Mouse (Mus musculus): ENCODE measurements around the gene Pcyt2. TPM values are rescaled to one million over a fixed set of nuclear protein-coding genes. Genes with fewer than 3 reads are reported as not detected.

Pcyt2 gene
- total and polyA plus RNA-seq, 3 experiments, result 51.8 to 111 (median 55.6) TPM

GRCm38 (mm10) chr11:120578694-120579243 lies 39.0 kb downstream of the Pcyt2 start:
- H3K9ac ChIP-seq (ENCODE audit: low read depth, low read length), result no peak overlapping the region

GRCm38 (mm10) chr11:120578024-120578693 lies 39.6 kb downstream of the Pcyt2 start:
- peak in 1 of 2 experiments; percentile 33 for DNase-seq
- Histone ChIP-seq H3K9ac (ENCODE audit: low read depth, low read length) (no peak overlapping the region), H3K79me2 (replicated peaks; ENCODE audit: control insufficient read depth, insufficient read depth, low read length) (peaks cover 5% of the 10 kb centered on the region), H3K4me1 (ENCODE audit: control insufficient read depth, insufficient read depth, low read length) (peaks cover 8% of the 10 kb centered on the region), H3K4me3 (no peak overlapping the region), H3K27ac (no peak overlapping the region), H3K36me3 (ENCODE audit: control insufficient read depth, insufficient read depth, low read length) (peaks cover 6% of the 10 kb centered on the region), H3K27me3 (ENCODE audit: control insufficient read depth, insufficient read depth, low read length) (no peaks in the 10 kb centered on the region)
- 75% methylated on average over 10 of the region's 10 CpGs for WGBS
- no peak for TF ChIP-seq EP300 (IDR thresholded peaks at IDR 0.05; ENCODE audit: insufficient read depth, low read depth, low read length)
- TF ChIP-seq CTCF (IDR thresholded peaks at IDR 0.05), result no peak
- TF ChIP-seq POLR2A (IDR thresholded peaks at IDR 0.05; ENCODE audit: insufficient read depth, low read depth, low read length), result no peak
- intact Hi-C loops (cut with DNase I), result loop anchor here (2.0 kb wide), 1 partner anchor 63 kb away; no protein-coding TSS in a partner anchor

More at GRCm38 (mm10) chr11:120578694-120579243, 39.0 kb downstream of the Pcyt2 start:
- TF ChIP-seq EP300 (IDR thresholded peaks at IDR 0.05; ENCODE audit: insufficient read depth, low read depth, low read length), result no peak
- TF ChIP-seq CTCF (IDR thresholded peaks at IDR 0.05), result no peak
- TF ChIP-seq POLR2A (IDR thresholded peaks at IDR 0.05; ENCODE audit: insufficient read depth, low read depth, low read length), result 0 out of 2 replicates have a peak, but pooled peaks have one; percentile 15
- no peak overlapping the region for H3K27ac ChIP-seq
- peaks cover 6% of the 10 kb centered on the region for H3K36me3 ChIP-seq (ENCODE audit: control insufficient read depth, insufficient read depth, low read length)
- DNase-seq, result peak in 1 of 2 experiments; percentile 30
- H3K27me3 ChIP-seq (ENCODE audit: control insufficient read depth, insufficient read depth, low read length), result no peaks in the 10 kb centered on the region
- intact Hi-C loops (cut with DNase I), result loop anchor here (2.0 kb wide), 1 partner anchor 64 kb away; no protein-coding TSS in a partner anchor
- H3K4me3 ChIP-seq, result no peak overlapping the region
- peaks cover 8% of the 10 kb centered on the region for H3K4me1 ChIP-seq (ENCODE audit: control insufficient read depth, insufficient read depth, low read length)
- H3K79me2 ChIP-seq (replicated peaks; ENCODE audit: control insufficient read depth, insufficient read depth, low read length), result peaks cover 5% of the 10 kb centered on the region
- 79% methylated on average over 11 of the region's 11 CpGs for WGBS

GRCm38 (mm10) chr11:120577211-120578023 lies 40.3 kb downstream of the Pcyt2 start:
- Histone ChIP-seq H3K4me3 (no peak overlapping the region), H3K36me3 (ENCODE audit: control insufficient read depth, insufficient read depth, low read length) (peaks cover 6% of the 10 kb centered on the region), H3K27me3 (ENCODE audit: control insufficient read depth, insufficient read depth, low read length) (no peaks in the 10 kb centered on the region), H3K27ac (no peak overlapping the region), H3K4me1 (ENCODE audit: control insufficient read depth, insufficient read depth, low read length) (peaks cover 8% of the 10 kb centered on the region), H3K79me2 (replicated peaks; ENCODE audit: control insufficient read depth, insufficient read depth, low read length) (peaks cover 5% of the 10 kb centered on the region), H3K9ac (ENCODE audit: low read depth, low read length) (no peak overlapping the region)
- no peak for DNase-seq
- 79% methylated on average over 7 of the region's 7 CpGs for WGBS
- intact Hi-C loops (cut with DNase I), result loop anchor here (2.0 kb wide), 1 partner anchor 63 kb away; no protein-coding TSS in a partner anchor
- TF ChIP-seq CTCF (IDR thresholded peaks at IDR 0.05) (peak; percentile 67), POLR2A (IDR thresholded peaks at IDR 0.05; ENCODE audit: insufficient read depth, low read depth, low read length) (no peak)

- H3K27me3 ChIP-seq (ENCODE audit: control insufficient read depth, insufficient read depth, low read length), result no peaks in the 10 kb centered on the region
- H3K27ac ChIP-seq, result no peak overlapping the region
- no peak for DNase-seq
- no peak overlapping the region for H3K4me3 ChIP-seq
- H3K79me2 ChIP-seq (replicated peaks; ENCODE audit: control insufficient read depth, insufficient read depth, low read length), result peaks cover 7% of the 10 kb centered on the region
- no peak overlapping the region for H3K9ac ChIP-seq (ENCODE audit: low read depth, low read length)
- 0 out of 2 replicates have a peak, but pooled peaks have one; percentile 8 for TF ChIP-seq EP300 (IDR thresholded peaks at IDR 0.05; ENCODE audit: insufficient read depth, low read depth, low read length)
- no peak for TF ChIP-seq CTCF (IDR thresholded peaks at IDR 0.05)
- 78% methylated on average over 3 of the region's 3 CpGs for WGBS
- H3K36me3 ChIP-seq (ENCODE audit: control insufficient read depth, insufficient read depth, low read length), result peaks cover 6% of the 10 kb centered on the region
- peaks cover 11% of the 10 kb centered on the region for H3K4me1 ChIP-seq (ENCODE audit: control insufficient read depth, insufficient read depth, low read length)
- intact Hi-C loops (cut with DNase I), result no loop called here
These were observed 41.3 kb downstream of the Pcyt2 start for GRCm38 (mm10) chr11:120576365-120576981.

- Histone ChIP-seq H3K27me3 (ENCODE audit: control insufficient read depth, insufficient read depth, low read length) (no peaks in the 10 kb centered on the region), H3K79me2 (replicated peaks; ENCODE audit: control insufficient read depth, insufficient read depth, low read length) (peaks cover 7% of the 10 kb centered on the region; the same call in 1 of the 2 replicates), H3K9ac (ENCODE audit: low read depth, low read length) (no peak overlapping the region), H3K36me3 (ENCODE audit: control insufficient read depth, insufficient read depth, low read length) (peaks cover 6% of the 10 kb centered on the region), H3K4me1 (ENCODE audit: control insufficient read depth, insufficient read depth, low read length) (peaks cover 13% of the 10 kb centered on the region), H3K4me3 (no peak overlapping the region), H3K27ac (no peak overlapping the region)
- intact Hi-C loops (cut with DNase I), result no loop called here
- DNase-seq, result no peak
- no peak for TF ChIP-seq POLR2A (IDR thresholded peaks at IDR 0.05; ENCODE audit: insufficient read depth, low read depth, low read length)
- TF ChIP-seq EP300 (IDR thresholded peaks at IDR 0.05; ENCODE audit: insufficient read depth, low read depth, low read length), result no peak
- no peak for TF ChIP-seq CTCF (IDR thresholded peaks at IDR 0.05)
These were observed 41.8 kb downstream of the Pcyt2 start for GRCm38 (mm10) chr11:120575940-120576339.

Measured in heart, adult 2 months (tissue).